Mouse (Mus musculus) left cerebral cortex, postnatal 4 days (tissue): ENCODE data around the gene Tmem132a. TPM values are rescaled to one million over a fixed set of nuclear protein-coding genes. Genes with fewer than 3 reads are reported as not detected.

Experiments
- total RNA-seq, 2 experiments: library from RNA; stranded (reverse); gene quantifications; 2 replicates each; pipeline ENCODE4 v1.2.3; 2021

The Tmem132a gene
- total RNA-seq, 2 experiments from 2014 or later = 214 to 236 TPM

Other genes starting within 250 kb of the Tmem132a start
- gene Vwce, start 235.7 kb downstream of the Tmem132a start, total RNA-seq = 1 to 10 TPM; 1.3 to 1.8 TPM
- not detected for gene Pga5, start 191.9 kb downstream of the Tmem132a start, total RNA-seq
- 10 to 100 TPM; 24.1 to 24.9 TPM for gene Vps37c, start 181.2 kb downstream of the Tmem132a start, total RNA-seq
- not detected for gene Cd5, start 130.9 kb downstream of the Tmem132a start, total RNA-seq
- gene Cd6, start 39.9 kb downstream of the Tmem132a start, total RNA-seq = not detected
- 1 to 10 TPM in 1 of 2 experiments, under 1 TPM in 1; 0.82 to 1.2 TPM for gene Slc15a3, start 30.2 kb downstream of the Tmem132a start, total RNA-seq
- 10 to 100 TPM; 36.6 to 39.2 TPM for gene Tmem109, start 12.1 kb upstream of the Tmem132a start, total RNA-seq
- 100 to 1,000 TPM; 195 to 222 TPM for gene Prpf19, start 25.3 kb upstream of the Tmem132a start, total RNA-seq
- gene Zp1, start 50.7 kb upstream of the Tmem132a start, total RNA-seq = under 1 TPM in 1 of 2 experiments, not detected in 1; 0.32 TPM
- gene Ptgdr2, start 67.2 kb upstream of the Tmem132a start, total RNA-seq = under 1 TPM; 0.28 to 0.38 TPM
- gene Ccdc86, start 79.3 kb upstream of the Tmem132a start, total RNA-seq = 10 to 100 TPM; 10.0 to 11.4 TPM
- not detected for gene Ms4a10, start 104.7 kb upstream of the Tmem132a start, total RNA-seq
- under 1 TPM in 1 of 2 experiments, not detected in 1; 0.22 TPM for gene Ms4a15, start 123.3 kb upstream of the Tmem132a start, total RNA-seq
- not detected for gene Ms4a18, start 148.1 kb upstream of the Tmem132a start, total RNA-seq
- not detected for gene Ms4a8a, start 211.2 kb upstream of the Tmem132a start, total RNA-seq